Comparison of ENCODE assay signal across 27 mouse cellular contexts in genomic region chr12:116551516-116551915, GRCm38 (mm10).
A peak's percentile ranks its signal among the peaks of the same experiment; 100 is the strongest.
DNase-seq lines count a peak whose midpoint lies in the region; ATAC-seq and TF ChIP-seq lines count a peak whose summit lies in the region.
"Had no signal": no experiment of that assay in that cellular context is flagged by ENCODE, and none has a peak within 500 bp of the region (broad histone marks: within the 10 kb centered on the region; RNA-seq: fewer than 3 reads in every experiment).

No protein-coding gene starts in this region.

- no peak overlapping the region for H3K4me2 ChIP-seq in forebrain, embryonic 16.5 days (ENCODE audit: low read length)
- no peak overlapping the region for H3K4me2 ChIP-seq in forebrain, embryonic 11.5 days (ENCODE audit: low read depth, low read length, severe bottlenecking)
- no peak overlapping the region for H3K4me2 ChIP-seq in midbrain, postnatal 0 days (ENCODE audit: low read depth, low read length, poor library complexity, severe bottlenecking)
- H3K4me2 ChIP-seq in midbrain, embryonic 11.5 days = no peak overlapping the region
- H3K4me2 ChIP-seq: embryonic facial prominence, embryonic 12.5 days; heart, embryonic 13.5 days; kidney, embryonic 15.5 days; liver, embryonic 12.5 days; midbrain, embryonic 13.5 days had no signal

- no peak for DNase-seq in forebrain, embryonic 11.5 days (ENCODE audit: low spot score)
- DNase-seq in layer of hippocampus, adult 2 months (ENCODE audit: low spot score in 2 of 2) = peak in 1 of 2 experiments; percentile 36
- DNase-seq in layer of hippocampus, postnatal 10 days (ENCODE audit: low spot score in 2 of 2) = no peak
- peak; percentile 39 for DNase-seq in midbrain, postnatal 0 days (ENCODE audit: low spot score)
- DNase-seq in midbrain, embryonic 11.5 days (ENCODE audit: low spot score, missing footprints) = no peak
- DNase-seq in testis, postnatal 14 days (ENCODE audit: low spot score) = no peak
- DNase-seq: adrenal gland, adult 8-10 months; cerebellum, adult 11 months; cerebellum, adult 9-10 months; embryo, embryonic 11 days; gastrocnemius, postnatal 10 days; kidney, adult 11 months; kidney, postnatal 25 days; left cerebral cortex, postnatal 4 days; liver, postnatal 0 days; lung, postnatal 36 days; retina, postnatal 1 day; right cerebral cortex, postnatal 14 days; thymus, postnatal 14 days had no signal

- no peak overlapping the region for H3K9ac ChIP-seq in forebrain, embryonic 16.5 days (replicated peaks; ENCODE audit: low read depth, low read length)
- no peak overlapping the region for H3K9ac ChIP-seq in forebrain, embryonic 11.5 days (ENCODE audit: low read length)
- no peak overlapping the region for H3K9ac ChIP-seq in midbrain, postnatal 0 days (replicated peaks; ENCODE audit: low read length, poor library complexity, severe bottlenecking)
- no peak overlapping the region for H3K9ac ChIP-seq in midbrain, embryonic 11.5 days (ENCODE audit: low read length)
- H3K9ac ChIP-seq: embryonic facial prominence, embryonic 12.5 days; heart, embryonic 13.5 days; kidney, embryonic 15.5 days; liver, embryonic 12.5 days; liver, postnatal 0 days; midbrain, embryonic 13.5 days had no signal

- H3K27ac ChIP-seq in forebrain, embryonic 16.5 days (ENCODE audit: low read length) = no peak overlapping the region
- no peak overlapping the region for H3K27ac ChIP-seq in forebrain, embryonic 11.5 days (ENCODE audit: low read depth, low read length)
- H3K27ac ChIP-seq in layer of hippocampus, adult 2 months = peak overlapping the region; percentile 63
- H3K27ac ChIP-seq in midbrain, postnatal 0 days (ENCODE audit: low read depth, low read length) = no peak overlapping the region
- H3K27ac ChIP-seq in midbrain, embryonic 11.5 days (ENCODE audit: low read depth, low read length) = no peak overlapping the region
- H3K27ac ChIP-seq: embryonic facial prominence, embryonic 12.5 days; heart, embryonic 13.5 days; kidney, embryonic 15.5 days; liver, embryonic 12.5 days; midbrain, embryonic 13.5 days had no signal

- WGBS in forebrain, embryonic 16.5 days = 59% methylated on average over 7 of the region's 7 CpGs
- WGBS in forebrain, embryonic 11.5 days = 91% methylated on average over 7 of the region's 7 CpGs
- 79% methylated on average over 7 of the region's 7 CpGs for WGBS in midbrain, postnatal 0 days
- 89% methylated on average over 7 of the region's 7 CpGs for WGBS in midbrain, embryonic 11.5 days

- no peaks in the 10 kb centered on the region for H3K4me1 ChIP-seq in forebrain, embryonic 16.5 days (replicated peaks; ENCODE audit: control insufficient read depth, insufficient read depth, low read length)
- H3K4me1 ChIP-seq in forebrain, embryonic 11.5 days (replicated peaks; ENCODE audit: control insufficient read depth, insufficient read depth, low read length) = no peaks in the 10 kb centered on the region
- no peaks in the 10 kb centered on the region for H3K4me1 ChIP-seq in midbrain, postnatal 0 days (ENCODE audit: insufficient read depth, low read length)
- no peaks in the 10 kb centered on the region for H3K4me1 ChIP-seq in midbrain, embryonic 11.5 days (ENCODE audit: control insufficient read depth, insufficient read depth, low read length)
- H3K4me1 ChIP-seq: embryonic facial prominence, embryonic 12.5 days; kidney, embryonic 15.5 days; liver, embryonic 12.5 days; midbrain, embryonic 13.5 days had no signal

- H3K9me3 ChIP-seq in forebrain, embryonic 16.5 days (ENCODE audit: control insufficient read depth, low read length) = no peaks in the 10 kb centered on the region
- no peaks in the 10 kb centered on the region for H3K9me3 ChIP-seq in forebrain, embryonic 11.5 days (ENCODE audit: control insufficient read depth, low read length)
- H3K9me3 ChIP-seq in midbrain, postnatal 0 days (ENCODE audit: low read length) = no peaks in the 10 kb centered on the region
- H3K9me3 ChIP-seq in midbrain, embryonic 11.5 days (ENCODE audit: control insufficient read depth, low read length) = no peaks in the 10 kb centered on the region
- H3K9me3 ChIP-seq: embryonic facial prominence, embryonic 12.5 days; heart, embryonic 13.5 days; kidney, embryonic 15.5 days; liver, embryonic 12.5 days; midbrain, embryonic 13.5 days had no signal

- no peaks in the 10 kb centered on the region for H3K36me3 ChIP-seq in forebrain, embryonic 16.5 days (ENCODE audit: control insufficient read depth, insufficient read depth)
- H3K36me3 ChIP-seq in forebrain, embryonic 11.5 days (ENCODE audit: control insufficient read depth, insufficient read depth, low read length) = no peaks in the 10 kb centered on the region
- H3K36me3 ChIP-seq in midbrain, postnatal 0 days (ENCODE audit: insufficient read depth, low read length) = no peaks in the 10 kb centered on the region
- H3K36me3 ChIP-seq in midbrain, embryonic 11.5 days (ENCODE audit: control insufficient read depth, insufficient read depth, low read length) = no peaks in the 10 kb centered on the region
- H3K36me3 ChIP-seq: embryonic facial prominence, embryonic 12.5 days; heart, embryonic 13.5 days; kidney, embryonic 15.5 days; liver, embryonic 12.5 days; midbrain, embryonic 13.5 days had no signal

- no peak overlapping the region for H3K4me3 ChIP-seq in forebrain, embryonic 16.5 days (replicated peaks; ENCODE audit: low read length)
- no peak overlapping the region for H3K4me3 ChIP-seq in forebrain, embryonic 11.5 days (ENCODE audit: low read depth, low read length)
- no peak overlapping the region for H3K4me3 ChIP-seq in layer of hippocampus, adult 2 months
- no peak overlapping the region for H3K4me3 ChIP-seq in midbrain, postnatal 0 days (ENCODE audit: low read depth, low read length)
- H3K4me3 ChIP-seq in midbrain, embryonic 11.5 days (ENCODE audit: low read depth, low read length) = no peak overlapping the region
- H3K4me3 ChIP-seq: embryonic facial prominence, embryonic 12.5 days; heart, embryonic 13.5 days; kidney, embryonic 15.5 days; liver, embryonic 12.5 days; midbrain, embryonic 13.5 days had no signal

- H3K27me3 ChIP-seq in forebrain, embryonic 16.5 days (replicated peaks; ENCODE audit: control insufficient read depth, insufficient read depth, low read length) = no peaks in the 10 kb centered on the region
- H3K27me3 ChIP-seq in forebrain, embryonic 11.5 days (ENCODE audit: control insufficient read depth, insufficient read depth, low read length) = no peaks in the 10 kb centered on the region
- no peaks in the 10 kb centered on the region for H3K27me3 ChIP-seq in midbrain, postnatal 0 days (ENCODE audit: insufficient read depth, low read length)
- H3K27me3 ChIP-seq in midbrain, embryonic 11.5 days (ENCODE audit: control insufficient read depth, insufficient read depth, low read length) = no peaks in the 10 kb centered on the region
- H3K27me3 ChIP-seq: CH12.LX; embryonic facial prominence, embryonic 12.5 days; heart, embryonic 13.5 days; kidney, embryonic 15.5 days; liver, embryonic 12.5 days; midbrain, embryonic 13.5 days had no signal

- TF ChIP-seq CTCF in layer of hippocampus, adult 2 months (conservative IDR thresholded peaks at IDR 0.05) = no peak
- TF ChIP-seq CTCF in midbrain, postnatal 0 days (IDR thresholded peaks at IDR 0.05) = no peak

- ATAC-seq in forebrain, embryonic 16.5 days = peak; percentile 26; the same call in 1 of the 2 replicates
- no peak for ATAC-seq in forebrain, embryonic 11.5 days (replicated peaks; ENCODE audit: low FRiP score)
- no peak for ATAC-seq in midbrain, postnatal 0 days (ENCODE audit: low FRiP score)
- ATAC-seq in midbrain, embryonic 11.5 days (ENCODE audit: low FRiP score) = no peak
- ATAC-seq: inflammation-experienced regulatory T-cells, adult 6 months; liver, embryonic 12.5 days; liver, postnatal 0 days; midbrain, embryonic 13.5 days had no signal
